In genomic region chr12:30128561-30129410, GRCm38 (mm10) we compare ENCODE assay signal across 9 mouse cellular contexts. TPM values are rescaled to one million over a fixed set of nuclear protein-coding genes. Genes with fewer than 3 reads are reported as not detected.
DNase-seq lines count a peak whose midpoint lies in the region; ATAC-seq and TF ChIP-seq lines count a peak whose summit lies in the region.
"Had no signal": no experiment of that assay in that cellular context is flagged by ENCODE, and none has a peak within 500 bp of the region (broad histone marks: within the 10 kb centered on the region; RNA-seq: fewer than 3 reads in every experiment).

No protein-coding gene starts in this region.

- no peak overlapping the region for H3K9ac ChIP-seq in heart, embryonic 11.5 days (ENCODE audit: low read depth, low read length)
- H3K9ac ChIP-seq in hindbrain, postnatal 0 days (replicated peaks; ENCODE audit: low read length): no peak overlapping the region
- no peak overlapping the region for H3K9ac ChIP-seq in midbrain, embryonic 13.5 days (replicated peaks)
- H3K9ac ChIP-seq: liver, embryonic 13.5 days had no signal

- peak; percentile 87 for TF ChIP-seq CTCF in hindbrain, postnatal 0 days (IDR thresholded peaks at IDR 0.05; ENCODE audit: low read depth)
- TF ChIP-seq CTCF in testis, adult 2 months (IDR thresholded peaks at IDR 0.05; ENCODE audit: control insufficient read depth, insufficient read depth, insufficient replicate concordance, low read depth, low read length): peak; percentile 42; the same call in 1 of the 2 replicates

- DNase-seq in heart, adult 18-20 months: peak; percentile 68 to 79
- peak; percentile 8 for DNase-seq in cerebellum, adult 11-12 months
- DNase-seq in forelimb bud, embryonic 11.5 days (ENCODE audit: low read depth, low spot score): peak; percentile 80
- peak; percentile 86 for DNase-seq in hindbrain, postnatal 0 days (ENCODE audit: low spot score)
- peak; percentile 78 to 85 for DNase-seq in left cerebral cortex, adult 18-20 months (ENCODE audit: low spot score in 2 of 2)
- DNase-seq: liver, embryonic 13.5 days had no signal

- no peaks in the 10 kb centered on the region for H3K9me3 ChIP-seq in heart, embryonic 11.5 days (replicated peaks; ENCODE audit: control insufficient read depth, low read length)
- no peaks in the 10 kb centered on the region for H3K9me3 ChIP-seq in hindbrain, postnatal 0 days (ENCODE audit: low read length)
- H3K9me3 ChIP-seq in midbrain, embryonic 13.5 days: no peaks in the 10 kb centered on the region
- H3K9me3 ChIP-seq: liver, embryonic 13.5 days had no signal

- H3K4me1 ChIP-seq in heart, embryonic 11.5 days (ENCODE audit: control insufficient read depth, insufficient read depth, low read length): no peaks in the 10 kb centered on the region
- H3K4me1 ChIP-seq in hindbrain, postnatal 0 days (ENCODE audit: insufficient read depth, low read length): no peaks in the 10 kb centered on the region; the same call in 1 of the 2 replicates
- H3K4me1 ChIP-seq in midbrain, embryonic 13.5 days (replicated peaks): peaks cover 11% of the 10 kb centered on the region
- H3K4me1 ChIP-seq in testis, adult 2 months (ENCODE audit: control insufficient read depth, insufficient read depth, low read length): no peaks in the 10 kb centered on the region
- H3K4me1 ChIP-seq: liver, embryonic 13.5 days had no signal

- WGBS in heart, embryonic 11.5 days (ENCODE audit: insufficient replicate concordance): 66% methylated on average over 7 of the region's 7 CpGs
- WGBS in hindbrain, postnatal 0 days: 21% methylated on average over 7 of the region's 7 CpGs
- 50% methylated on average over 7 of the region's 7 CpGs for WGBS in midbrain, embryonic 13.5 days

- no peaks in the 10 kb centered on the region for H3K27me3 ChIP-seq in heart, embryonic 11.5 days (ENCODE audit: control insufficient read depth, insufficient read depth, low read length)
- no peaks in the 10 kb centered on the region for H3K27me3 ChIP-seq in hindbrain, postnatal 0 days (ENCODE audit: insufficient read depth, low read length)
- H3K27me3 ChIP-seq in midbrain, embryonic 13.5 days: no peaks in the 10 kb centered on the region
- no peaks in the 10 kb centered on the region for H3K27me3 ChIP-seq in testis, adult 2 months (ENCODE audit: control insufficient read depth, insufficient read depth, low read length)
- H3K27me3 ChIP-seq: liver, embryonic 13.5 days had no signal

- H3K36me3 ChIP-seq in heart, embryonic 11.5 days (ENCODE audit: control insufficient read depth, insufficient read depth, low read length): no peaks in the 10 kb centered on the region
- H3K36me3 ChIP-seq in hindbrain, postnatal 0 days (ENCODE audit: insufficient read depth, low read length): no peaks in the 10 kb centered on the region
- H3K36me3 ChIP-seq in midbrain, embryonic 13.5 days: no peaks in the 10 kb centered on the region
- H3K36me3 ChIP-seq in testis, adult 2 months (ENCODE audit: control insufficient read depth, insufficient read depth, low read length): no peaks in the 10 kb centered on the region
- H3K36me3 ChIP-seq: liver, embryonic 13.5 days had no signal

- H3K4me3 ChIP-seq in heart, embryonic 11.5 days (ENCODE audit: low read depth, low read length): no peak overlapping the region
- no peak overlapping the region for H3K4me3 ChIP-seq in hindbrain, postnatal 0 days (ENCODE audit: low read length)
- H3K4me3 ChIP-seq in midbrain, embryonic 13.5 days (replicated peaks): no peak overlapping the region
- H3K4me3 ChIP-seq in testis, adult 2 months (ENCODE audit: control insufficient read depth, low read depth, low read length): no peak overlapping the region
- H3K4me3 ChIP-seq: liver, embryonic 13.5 days had no signal

- ATAC-seq in heart, embryonic 11.5 days (replicated peaks; ENCODE audit: insufficient number of reproducible peaks, low FRiP score, low TSS enrichment): no peak
- peak; percentile 82 for ATAC-seq in hindbrain, postnatal 0 days
- ATAC-seq in midbrain, embryonic 13.5 days: peak; percentile 79

- H3K4me2 ChIP-seq in heart, embryonic 11.5 days: no peak overlapping the region
- peak overlapping the region; percentile 27 for H3K4me2 ChIP-seq in hindbrain, postnatal 0 days (ENCODE audit: low read depth, low read length)
- no peak overlapping the region for H3K4me2 ChIP-seq in midbrain, embryonic 13.5 days (replicated peaks)
- H3K4me2 ChIP-seq: liver, embryonic 13.5 days had no signal

- TF ChIP-seq POLR2A in testis, adult 2 months (IDR thresholded peaks at IDR 0.05; ENCODE audit: control insufficient read depth, low read depth, low read length): no peak

- no peak overlapping the region for H3K27ac ChIP-seq in heart, embryonic 11.5 days (ENCODE audit: low read depth, low read length)
- peak overlapping the region; percentile 46 for H3K27ac ChIP-seq in hindbrain, postnatal 0 days
- H3K27ac ChIP-seq in midbrain, embryonic 13.5 days: peak overlapping the region; percentile 49; the same call in 1 of the 2 replicates
- H3K27ac ChIP-seq in testis, adult 2 months (ENCODE audit: control insufficient read depth, insufficient read depth, low read depth, low read length): no peak overlapping the region
- H3K27ac ChIP-seq: liver, embryonic 13.5 days had no signal

RNA-seq across cellular contexts. Expression of gene Tpo, which starts 3.6 kb away (rescaled TPM):
- not detected for total RNA-seq in heart, adult 18-20 months (2021)
- polyA plus RNA-seq in heart, embryonic 11.5 days (2014; fragmentation: Nextera tagmentation; extraction: Ambion mirVana): not detected in 2 replicates
- 0.05 and 0.07 TPM in 2 replicates for total RNA-seq in hindbrain, postnatal 0 days (2014; rRNA removed)
- polyA plus RNA-seq in hindbrain, postnatal 0 days (2015; fragmentation: Nextera tagmentation; extraction: Ambion mirVana): 0.47 and 0.81 TPM in 2 replicates
- total RNA-seq in left cerebral cortex, adult 18-20 months (2021): under 1 TPM; 0.40 to 0.77 TPM
- polyA plus RNA-seq in midbrain, embryonic 13.5 days (2015; fragmentation: Nextera tagmentation; extraction: Ambion mirVana): 0.07 TPM in 1 of 2 replicates, not detected in the other
- 0.68 and 0.71 TPM in 2 replicates for polyA plus RNA-seq in testis, adult 2 months (2012; rRNA removed)
- polyA plus RNA-seq: liver, embryonic 13.5 days had no signal

Comparison
In these comparisons a context has a peak if more than half of its experiments do, and no peak if none do; other contexts are left out.
1. DNase-seq: peak in every context shown above with its lines; median percentile 86 in hindbrain, postnatal 0 days; 82 in left cerebral cortex, adult 18-20 months; 80 in forelimb bud, embryonic 11.5 days; 74 in heart, adult 18-20 months; 8 in cerebellum, adult 11-12 months.
2. H3K27ac ChIP-seq: peak in hindbrain, postnatal 0 days (single experiment) and midbrain, embryonic 13.5 days (single experiment); none in heart, embryonic 11.5 days (single experiment) and testis, adult 2 months (single experiment).